Mouse (Mus musculus) erythroid progenitor cell, adult 5-6 weeks (primary cell): ENCODE measurements around the gene Efna3. TPM values are rescaled to one million over a fixed set of nuclear protein-coding genes. Genes with fewer than 3 reads are reported as not detected.

Source experiments
- ATAC-seq: replicated peaks from 2 replicates; pipeline ENCODE4 v1.8.0; 2016; ENCODE audit warnings: moderate number of reproducible peaks, mild to moderate bottlenecking, moderate TSS enrichment, inconsistent platforms; ENCODE audit not compliant: poor library complexity, low FRiP score, severe bottlenecking
- total RNA-seq, 2 experiments: library from RNA; stranded (forward) in 1 of 2; stranded (reverse) in 1 of 2; fragments of 150-400 nt in 1 of 2; fragments of 186-747, 209-891 nt in 1 of 2; gene quantifications; 2 replicates each; pipeline versions ENCODE4 v1.2.3 to v1.2.4; 2015 to 2017; ENCODE audit warnings: low replicate concordance in 2 of 2

Efna3 gene
- total RNA-seq, 2 experiments from 2014 or later, result not detected

DNA sequence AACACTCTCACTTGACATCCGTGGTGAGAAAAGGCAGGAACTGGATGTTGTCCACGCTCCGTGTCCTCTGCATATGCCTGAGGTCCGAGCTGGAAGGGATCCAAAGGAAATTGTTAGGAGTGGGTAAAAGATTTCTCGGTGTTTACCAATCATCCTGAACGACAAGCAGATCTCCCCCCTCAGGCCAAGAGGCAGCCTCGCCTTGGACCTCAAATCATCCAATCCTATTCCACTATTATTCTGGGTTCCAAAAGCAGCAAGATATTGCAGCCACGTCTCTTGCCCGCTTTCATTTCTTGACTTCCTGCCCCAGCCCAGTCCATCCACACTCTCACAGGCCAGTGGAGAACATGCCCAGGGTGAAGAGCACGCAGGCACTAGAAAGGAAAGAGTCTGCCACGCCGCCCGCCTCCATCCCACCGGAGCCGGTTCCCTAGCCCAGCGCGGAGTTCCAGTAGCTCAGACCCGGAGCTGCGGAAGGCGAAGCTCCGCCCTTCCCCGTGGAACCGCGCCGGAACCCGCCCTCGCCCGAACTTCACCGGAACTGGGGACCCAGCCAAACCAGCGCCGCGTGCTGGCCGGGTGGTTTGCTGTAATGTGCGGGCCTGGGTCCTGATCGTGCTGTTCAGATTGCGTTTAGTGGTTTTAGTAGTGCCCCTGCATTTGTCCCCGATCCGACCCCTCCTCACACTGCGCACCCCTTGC is 52.6 kb downstream of the Efna3 start, which contains the start of gene Slc50a1:
Gene Slc50a1, minus strand, starts transcription at position 520 of the 705 bp plus-strand sequence.
- peak; percentile 83 for ATAC-seq

- no peak for ATAC-seq
Observed at GRCm38 (mm10) chr3:89268916-89269315, 53.8 kb downstream of the Efna3 start.

DNA sequence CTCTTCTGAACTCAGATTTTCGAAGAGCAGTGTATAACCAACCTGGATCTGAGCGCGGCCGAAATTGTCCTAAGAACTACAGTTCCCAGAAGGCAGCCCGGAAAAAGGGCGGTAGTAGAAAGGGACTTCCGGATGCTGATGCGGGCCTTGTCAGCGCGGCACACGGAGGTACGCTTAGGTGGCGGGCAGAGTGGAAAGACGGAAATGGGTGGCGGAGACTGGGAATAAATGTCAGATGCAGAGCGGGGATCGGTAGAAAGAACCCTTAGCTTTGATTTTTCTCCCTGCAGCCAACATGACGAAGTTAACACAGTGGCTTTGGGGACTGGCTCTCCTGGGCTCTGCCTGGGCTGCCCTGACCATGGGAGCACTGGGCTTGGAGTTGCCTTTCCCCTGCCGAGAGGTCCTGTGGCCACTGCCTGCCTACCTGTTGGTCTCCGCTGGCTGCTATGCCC is 56.3 kb downstream of the Efna3 start:
- ATAC-seq, result peak; percentile 90

Other genes starting within 250 kb of the Efna3 start
- gene Rusc1, start 229.7 kb downstream of the Efna3 start, total RNA-seq (2015; ENCODE audit: low replicate concordance), result 1.8 and 3.8 TPM in 2 replicates
- gene Rusc1, start 229.7 kb downstream of the Efna3 start, total RNA-seq (2017; ENCODE audit: low replicate concordance), result 3.5 TPM in 2 replicates
- gene Gm43738, start 221.9 kb downstream of the Efna3 start, total RNA-seq (2015; ENCODE audit: low replicate concordance), result not detected in 2 replicates
- not detected in 2 replicates for gene Gm43738, start 221.9 kb downstream of the Efna3 start, total RNA-seq (2017; ENCODE audit: low replicate concordance)
- 20.1 and 28.5 TPM in 2 replicates for gene Fdps, start 221.0 kb downstream of the Efna3 start, total RNA-seq (2015; ENCODE audit: low replicate concordance)
- 30.0 and 31.4 TPM in 2 replicates for gene Fdps, start 221.0 kb downstream of the Efna3 start, total RNA-seq (2017; ENCODE audit: low replicate concordance)
- 13.8 and 16.6 TPM in 2 replicates for gene Pklr, start 186.8 kb downstream of the Efna3 start, total RNA-seq (2015; ENCODE audit: low replicate concordance)
- gene Pklr, start 186.8 kb downstream of the Efna3 start, total RNA-seq (2017; ENCODE audit: low replicate concordance), result 5.5 TPM in 2 replicates
- not detected in 2 replicates for gene Hcn3, start 162.8 kb downstream of the Efna3 start, total RNA-seq (2015; ENCODE audit: low replicate concordance)
- 3.3 TPM in 1 of 2 replicates, not detected in the other for gene Hcn3, start 162.8 kb downstream of the Efna3 start, total RNA-seq (2017; ENCODE audit: low replicate concordance)
- 42.5 and 52.8 TPM in 2 replicates for gene Clk2, start 158.2 kb downstream of the Efna3 start, total RNA-seq (2015; ENCODE audit: low replicate concordance)
- 41.1 and 50.4 TPM in 2 replicates for gene Clk2, start 158.2 kb downstream of the Efna3 start, total RNA-seq (2017; ENCODE audit: low replicate concordance)
- gene Scamp3, start 145.5 kb downstream of the Efna3 start, total RNA-seq (2015; ENCODE audit: low replicate concordance), result 19.3 and 33.9 TPM in 2 replicates
- 3.6 and 8.0 TPM in 2 replicates for gene Scamp3, start 145.5 kb downstream of the Efna3 start, total RNA-seq (2017; ENCODE audit: low replicate concordance)
- gene Fam189b, start 139.8 kb downstream of the Efna3 start, total RNA-seq (2015; ENCODE audit: low replicate concordance), result 5.0 and 5.4 TPM in 2 replicates
- 2.6 TPM in 1 of 2 replicates, not detected in the other for gene Fam189b, start 139.8 kb downstream of the Efna3 start, total RNA-seq (2017; ENCODE audit: low replicate concordance)
- gene Gba, start 120.0 kb downstream of the Efna3 start, total RNA-seq (2015; ENCODE audit: low replicate concordance), result 27.4 and 36.5 TPM in 2 replicates
- 16.8 and 18.1 TPM in 2 replicates for gene Gba, start 120.0 kb downstream of the Efna3 start, total RNA-seq (2017; ENCODE audit: low replicate concordance)
- gene Thbs3, start 107.8 kb downstream of the Efna3 start, total RNA-seq (2015; ENCODE audit: low replicate concordance), result not detected in 2 replicates
- not detected in 2 replicates for gene Thbs3, start 107.8 kb downstream of the Efna3 start, total RNA-seq (2017; ENCODE audit: low replicate concordance)
- 8.6 and 21.0 TPM in 2 replicates for gene Mtx1, start 95.9 kb downstream of the Efna3 start, total RNA-seq (2015; ENCODE audit: low replicate concordance)
- gene Mtx1, start 95.9 kb downstream of the Efna3 start, total RNA-seq (2017; ENCODE audit: low replicate concordance), result 14.5 and 15.8 TPM in 2 replicates
- not detected in 2 replicates for gene Muc1, start 93.9 kb downstream of the Efna3 start, total RNA-seq (2015; ENCODE audit: low replicate concordance)
- not detected in 2 replicates for gene Muc1, start 93.9 kb downstream of the Efna3 start, total RNA-seq (2017; ENCODE audit: low replicate concordance)
- 39.0 and 64.2 TPM in 2 replicates for gene Krtcap2, start 77.0 kb downstream of the Efna3 start, total RNA-seq (2015; ENCODE audit: low replicate concordance)
- 7.2 and 29.1 TPM in 2 replicates for gene Krtcap2, start 77.0 kb downstream of the Efna3 start, total RNA-seq (2017; ENCODE audit: low replicate concordance)
- 1.3 TPM in 1 of 2 replicates, not detected in the other for gene Trim46, start 76.7 kb downstream of the Efna3 start, total RNA-seq (2015; ENCODE audit: low replicate concordance)
- gene Trim46, start 76.7 kb downstream of the Efna3 start, total RNA-seq (2017; ENCODE audit: low replicate concordance), result not detected in 2 replicates
- 16.8 and 18.4 TPM in 2 replicates for gene Dpm3, start 63.6 kb downstream of the Efna3 start, total RNA-seq (2015; ENCODE audit: low replicate concordance)
- gene Dpm3, start 63.6 kb downstream of the Efna3 start, total RNA-seq (2017; ENCODE audit: low replicate concordance), result 8.3 TPM in 1 of 2 replicates, not detected in the other
- 17.7 and 35.6 TPM in 2 replicates for gene Slc50a1, start 52.4 kb downstream of the Efna3 start, total RNA-seq (2015; ENCODE audit: low replicate concordance)
- gene Slc50a1, start 52.4 kb downstream of the Efna3 start, total RNA-seq (2017; ENCODE audit: low replicate concordance), result 3.7 and 9.7 TPM in 2 replicates
- gene Efna1, start 41.8 kb downstream of the Efna3 start, total RNA-seq (2015; ENCODE audit: low replicate concordance), result not detected in 2 replicates
- gene Efna1, start 41.8 kb downstream of the Efna3 start, total RNA-seq (2017; ENCODE audit: low replicate concordance), result not detected in 2 replicates
- not detected in 2 replicates for gene Efna4, start 15.1 kb upstream of the Efna3 start, total RNA-seq (2015; ENCODE audit: low replicate concordance)
- not detected in 2 replicates for gene Efna4, start 15.1 kb upstream of the Efna3 start, total RNA-seq (2017; ENCODE audit: low replicate concordance)
- gene Adam15, start 27.0 kb upstream of the Efna3 start, total RNA-seq (2015; ENCODE audit: low replicate concordance), result 6.5 and 13.8 TPM in 2 replicates
- 0.77 and 3.5 TPM in 2 replicates for gene Adam15, start 27.0 kb upstream of the Efna3 start, total RNA-seq (2017; ENCODE audit: low replicate concordance)
- gene Dcst2, start 39.0 kb upstream of the Efna3 start, total RNA-seq (2015; ENCODE audit: low replicate concordance), result not detected in 2 replicates
- not detected in 2 replicates for gene Dcst2, start 39.0 kb upstream of the Efna3 start, total RNA-seq (2017; ENCODE audit: low replicate concordance)
- not detected in 2 replicates for gene Dcst1, start 42.3 kb upstream of the Efna3 start, total RNA-seq (2015; ENCODE audit: low replicate concordance)
- not detected in 2 replicates for gene Dcst1, start 42.3 kb upstream of the Efna3 start, total RNA-seq (2017; ENCODE audit: low replicate concordance)
- gene Zbtb7b, start 71.8 kb upstream of the Efna3 start, total RNA-seq (2015; ENCODE audit: low replicate concordance), result 2.1 and 7.9 TPM in 2 replicates
- gene Zbtb7b, start 71.8 kb upstream of the Efna3 start, total RNA-seq (2017; ENCODE audit: low replicate concordance), result 5.1 and 8.9 TPM in 2 replicates
- 1.4 TPM in 1 of 2 replicates, not detected in the other for gene Lenep, start 79.8 kb upstream of the Efna3 start, total RNA-seq (2015; ENCODE audit: low replicate concordance)
- gene Lenep, start 79.8 kb upstream of the Efna3 start, total RNA-seq (2017; ENCODE audit: low replicate concordance), result not detected in 2 replicates
- gene Flad1, start 88.9 kb upstream of the Efna3 start, total RNA-seq (2015; ENCODE audit: low replicate concordance), result 1.1 and 5.4 TPM in 2 replicates
- 0.68 and 1.3 TPM in 2 replicates for gene Flad1, start 88.9 kb upstream of the Efna3 start, total RNA-seq (2017; ENCODE audit: low replicate concordance)
- 245 and 268 TPM in 2 replicates for gene Cks1b, start 95.4 kb upstream of the Efna3 start, total RNA-seq (2015; ENCODE audit: low replicate concordance)
- 102 and 103 TPM in 2 replicates for gene Cks1b, start 95.4 kb upstream of the Efna3 start, total RNA-seq (2017; ENCODE audit: low replicate concordance)
- 77.1 and 79.3 TPM in 2 replicates for gene Shc1, start 95.5 kb upstream of the Efna3 start, total RNA-seq (2015; ENCODE audit: low replicate concordance)
- gene Shc1, start 95.5 kb upstream of the Efna3 start, total RNA-seq (2017; ENCODE audit: low replicate concordance), result 49.7 and 59.3 TPM in 2 replicates
- 10.9 and 19.1 TPM in 2 replicates for gene Pygo2, start 107.2 kb upstream of the Efna3 start, total RNA-seq (2015; ENCODE audit: low replicate concordance)
- gene Pygo2, start 107.2 kb upstream of the Efna3 start, total RNA-seq (2017; ENCODE audit: low replicate concordance), result 7.1 and 12.1 TPM in 2 replicates
- gene Pbxip1, start 113.7 kb upstream of the Efna3 start, total RNA-seq (2015; ENCODE audit: low replicate concordance), result 1.8 and 2.1 TPM in 2 replicates
- gene Pbxip1, start 113.7 kb upstream of the Efna3 start, total RNA-seq (2017; ENCODE audit: low replicate concordance), result 2.7 and 4.1 TPM in 2 replicates
- gene Pmvk, start 131.6 kb upstream of the Efna3 start, total RNA-seq (2015; ENCODE audit: low replicate concordance), result 14.1 and 16.3 TPM in 2 replicates
- gene Pmvk, start 131.6 kb upstream of the Efna3 start, total RNA-seq (2017; ENCODE audit: low replicate concordance), result 8.9 and 13.0 TPM in 2 replicates
- gene Kcnn3, start 197.2 kb upstream of the Efna3 start, total RNA-seq (2015; ENCODE audit: low replicate concordance), result not detected in 2 replicates
- not detected in 2 replicates for gene Kcnn3, start 197.2 kb upstream of the Efna3 start, total RNA-seq (2017; ENCODE audit: low replicate concordance)